Mouse (Mus musculus) E14TG2a.4 (cell line): ENCODE data around the gene Ccdc82.

Experiments used
- CTCF ChIP-seq: conservative IDR thresholded peaks from 2 replicates; pipeline ENCODE4 v1.5.1; 2014; ENCODE audit warnings: low read length
- POU5F1 ChIP-seq: IDR thresholded peaks from 2 replicates; pipeline ENCODE4 v1.6.1; 2014; ENCODE audit warnings: low read length, borderline replicate concordance

- no peak for TF ChIP-seq CTCF
- no peak for TF ChIP-seq POU5F1
Measured at GRCm38 (mm10) chr9:13203109-13203508, 43.6 kb upstream of the Ccdc82 start.
